ENCODE assay signal across 12 mouse cellular contexts in the genomic region with DNA sequence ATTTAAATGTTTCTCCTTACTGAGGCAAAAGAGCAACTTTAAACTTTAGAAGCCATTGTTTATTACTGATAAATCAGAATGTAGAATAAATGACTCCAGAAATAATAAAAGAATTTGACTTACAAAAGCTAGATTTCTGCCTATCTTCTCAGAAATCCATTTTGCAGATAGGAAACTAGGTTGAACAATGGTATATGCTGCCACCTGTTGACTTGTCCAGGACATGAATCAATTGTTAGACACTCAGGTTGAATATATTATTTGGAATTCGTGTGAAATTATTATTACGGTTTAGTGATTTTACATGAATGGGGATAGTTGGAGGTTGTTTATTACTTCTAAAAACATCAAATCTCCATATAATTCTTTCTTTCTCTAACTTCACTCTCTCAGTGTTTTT. TPM values are rescaled to one million over a fixed set of nuclear protein-coding genes. Genes with fewer than 3 reads are reported as not detected.
DNase-seq lines count a peak whose midpoint lies in the region; ATAC-seq and TF ChIP-seq lines count a peak whose summit lies in the region.
"Had no signal": no experiment of that assay in that cellular context is flagged by ENCODE, and none has a peak within 500 bp of the region (broad histone marks: within the 10 kb centered on the region; RNA-seq: fewer than 3 reads in every experiment).

No protein-coding gene starts in this region.

- peak; percentile 18 for DNase-seq in forebrain, postnatal 0 days
- no peak for DNase-seq in forebrain, embryonic 14.5 days (ENCODE audit: low spot score)
- DNase-seq in limb, embryonic 14.5 days (ENCODE audit: low spot score), result peak; percentile 21
- no peak for DNase-seq in limb, embryonic 10.5 days (ENCODE audit: low spot score)
- peak; percentile 4 for DNase-seq in lung, postnatal 14 days
- no peak for DNase-seq in right cerebral cortex, postnatal 36 days (ENCODE audit: low spot score in 2 of 2)
- DNase-seq in thymus, postnatal 0 days (ENCODE audit: low spot score), result no peak
- DNase-seq: cerebellum, adult 11-12 months; kidney, postnatal 4 days had no signal

- no peak overlapping the region for H3K4me3 ChIP-seq in forebrain, postnatal 0 days (ENCODE audit: low read depth, low read length)
- no peak overlapping the region for H3K4me3 ChIP-seq in forebrain, embryonic 14.5 days (ENCODE audit: low read depth, low read length)
- no peak overlapping the region for H3K4me3 ChIP-seq in limb, embryonic 14.5 days (replicated peaks; ENCODE audit: low read length)
- H3K4me3 ChIP-seq in limb, embryonic 10.5 days, result no peak overlapping the region
- H3K4me3 ChIP-seq: limb, embryonic 15.5 days; midbrain, embryonic 15.5 days had no signal

- no peaks in the 10 kb centered on the region for H3K9me3 ChIP-seq in forebrain, postnatal 0 days (ENCODE audit: low read length)
- no peaks in the 10 kb centered on the region for H3K9me3 ChIP-seq in forebrain, embryonic 14.5 days (replicated peaks; ENCODE audit: control insufficient read depth, low read length)
- H3K9me3 ChIP-seq in limb, embryonic 14.5 days (ENCODE audit: control insufficient read depth, low read length), result no peaks in the 10 kb centered on the region
- H3K9me3 ChIP-seq in limb, embryonic 10.5 days (replicated peaks), result no peaks in the 10 kb centered on the region
- H3K9me3 ChIP-seq: limb, embryonic 15.5 days; midbrain, embryonic 15.5 days had no signal

- H3K27ac ChIP-seq in forebrain, postnatal 0 days (ENCODE audit: low read depth, low read length), result no peak overlapping the region
- no peak overlapping the region for H3K27ac ChIP-seq in forebrain, embryonic 14.5 days (ENCODE audit: low read depth, low read length)
- no peak overlapping the region for H3K27ac ChIP-seq in limb, embryonic 14.5 days (replicated peaks; ENCODE audit: low read depth, low read length)
- H3K27ac ChIP-seq in limb, embryonic 10.5 days, result no peak overlapping the region
- H3K27ac ChIP-seq: limb, embryonic 15.5 days; midbrain, embryonic 15.5 days had no signal

- no peaks in the 10 kb centered on the region for H3K36me3 ChIP-seq in forebrain, postnatal 0 days (ENCODE audit: insufficient read depth)
- H3K36me3 ChIP-seq in forebrain, embryonic 14.5 days (ENCODE audit: control insufficient read depth, insufficient read depth, low read length), result no peaks in the 10 kb centered on the region
- no peaks in the 10 kb centered on the region for H3K36me3 ChIP-seq in limb, embryonic 14.5 days (ENCODE audit: control insufficient read depth, insufficient read depth, low read length)
- H3K36me3 ChIP-seq in limb, embryonic 10.5 days, result no peaks in the 10 kb centered on the region
- H3K36me3 ChIP-seq: limb, embryonic 15.5 days; midbrain, embryonic 15.5 days had no signal

- no peak overlapping the region for H3K9ac ChIP-seq in forebrain, postnatal 0 days
- H3K9ac ChIP-seq in forebrain, embryonic 14.5 days (ENCODE audit: low read length), result no peak overlapping the region
- no peak overlapping the region for H3K9ac ChIP-seq in limb, embryonic 14.5 days (ENCODE audit: low read depth, low read length, severe bottlenecking)
- H3K9ac ChIP-seq: limb, embryonic 15.5 days; midbrain, embryonic 15.5 days had no signal

- peak; percentile 35; the same call in 1 of the 2 replicates for TF ChIP-seq CTCF in forebrain, postnatal 0 days (IDR thresholded peaks at IDR 0.05; ENCODE audit: low read depth)

- ATAC-seq in forebrain, postnatal 0 days, result no peak
- ATAC-seq in forebrain, embryonic 14.5 days, result no peak
- ATAC-seq in limb, embryonic 14.5 days (ENCODE audit: low FRiP score, low read depth), result no peak
- ATAC-seq in CD4-positive, CD25-positive, alpha-beta regulatory T cell, adult 4 months, result peak; percentile 47
- ATAC-seq: midbrain, embryonic 15.5 days had no signal

- no peaks in the 10 kb centered on the region for H3K27me3 ChIP-seq in forebrain, postnatal 0 days (ENCODE audit: insufficient read depth, low read length)
- H3K27me3 ChIP-seq in forebrain, embryonic 14.5 days (replicated peaks; ENCODE audit: control insufficient read depth, insufficient read depth, low read length), result no peaks in the 10 kb centered on the region
- H3K27me3 ChIP-seq in limb, embryonic 14.5 days (ENCODE audit: control insufficient read depth, insufficient read depth, low read length), result no peaks in the 10 kb centered on the region
- peaks cover 32% of the 10 kb centered on the region; the same call in 1 of the 2 replicates for H3K27me3 ChIP-seq in limb, embryonic 10.5 days (ENCODE audit: low read depth, poor library complexity, severe bottlenecking)
- H3K27me3 ChIP-seq: limb, embryonic 15.5 days had no signal

- no peak for TF ChIP-seq POLR2A in limb, embryonic 14.5 days (IDR thresholded peaks at IDR 0.05; ENCODE audit: borderline replicate concordance, extremely low read depth, insufficient read depth, insufficient read length)

- no peak overlapping the region for H3K4me2 ChIP-seq in forebrain, postnatal 0 days (ENCODE audit: low read depth)
- no peak overlapping the region for H3K4me2 ChIP-seq in forebrain, embryonic 14.5 days (ENCODE audit: low read length)
- no peak overlapping the region for H3K4me2 ChIP-seq in limb, embryonic 14.5 days (replicated peaks; ENCODE audit: low read depth, low read length, severe bottlenecking)
- H3K4me2 ChIP-seq: limb, embryonic 15.5 days; midbrain, embryonic 15.5 days had no signal

- 71% methylated on average over 2 of the region's 2 CpGs for WGBS in forebrain, postnatal 0 days
- 81% methylated on average over 2 of the region's 2 CpGs for WGBS in forebrain, embryonic 14.5 days
- 70% methylated on average over 2 of the region's 2 CpGs for whole genome bisulfite sequencing in limb, embryonic 14.5 days
- WGBS in limb, embryonic 10.5 days, result 86% methylated on average over 2 of the region's 2 CpGs

- H3K4me1 ChIP-seq in forebrain, postnatal 0 days (ENCODE audit: insufficient read depth), result no peaks in the 10 kb centered on the region
- H3K4me1 ChIP-seq in forebrain, embryonic 14.5 days (ENCODE audit: control insufficient read depth, insufficient read depth, low read length), result no peaks in the 10 kb centered on the region
- no peaks in the 10 kb centered on the region for H3K4me1 ChIP-seq in limb, embryonic 14.5 days (ENCODE audit: control insufficient read depth, insufficient read depth, low read length)
- no peaks in the 10 kb centered on the region for H3K4me1 ChIP-seq in limb, embryonic 10.5 days
- H3K4me1 ChIP-seq: limb, embryonic 15.5 days; midbrain, embryonic 15.5 days had no signal

RNA-seq across cellular contexts. Expression of a gene that starts 19.0 kb away (rescaled TPM):
- 1.1 and 1.5 TPM in 2 replicates for total RNA-seq in forebrain, postnatal 0 days (2014; rRNA removed)
- 0.20 and 0.30 TPM in 2 replicates for polyA plus RNA-seq in forebrain, postnatal 0 days (2015; fragmentation: Nextera tagmentation; extraction: Ambion mirVana)
- polyA plus RNA-seq in forebrain, embryonic 14.5 days (2014; fragmentation: Nextera tagmentation; extraction: Ambion mirVana), result 0.36 and 0.53 TPM in 2 replicates
- polyA plus RNA-seq in limb, embryonic 14.5 days (2012; rRNA removed), result 8.3 and 10.0 TPM in 2 replicates
- polyA plus RNA-seq in limb, embryonic 14.5 days (2014; fragmentation: Nextera tagmentation; extraction: Ambion mirVana), result 2.5 and 2.6 TPM in 2 replicates
- polyA plus RNA-seq in limb, embryonic 10.5 days (2016; fragmentation: Nextera tagmentation; extraction: Ambion mirVana), result 0.80 and 1.2 TPM in 2 replicates
- polyA plus RNA-seq in CD4-positive, CD25-positive, alpha-beta regulatory T cell, adult 4 months (2017; shearing (Covaris generic)), result 1 to 10 TPM; 5.6 to 7.8 TPM
- polyA plus RNA-seq in thymus, postnatal 0 days (2015; fragmentation: Nextera tagmentation; extraction: Ambion mirVana), result 1.4 and 1.5 TPM in 2 replicates

RNA-seq across cellular contexts. Expression of a gene that starts 48.5 kb away (rescaled TPM):
- not detected in 2 replicates for total RNA-seq in forebrain, postnatal 0 days (2014; rRNA removed)
- not detected in 2 replicates for polyA plus RNA-seq in forebrain, postnatal 0 days (2015; fragmentation: Nextera tagmentation; extraction: Ambion mirVana)
- polyA plus RNA-seq in forebrain, embryonic 14.5 days (2014; fragmentation: Nextera tagmentation; extraction: Ambion mirVana), result not detected in 2 replicates
- polyA plus RNA-seq in limb, embryonic 14.5 days (2012; rRNA removed), result not detected in 2 replicates
- polyA plus RNA-seq in limb, embryonic 14.5 days (2014; fragmentation: Nextera tagmentation; extraction: Ambion mirVana), result 0.25 TPM in 1 of 2 replicates, not detected in the other
- 0.19 and 0.25 TPM in 2 replicates for polyA plus RNA-seq in limb, embryonic 10.5 days (2016; fragmentation: Nextera tagmentation; extraction: Ambion mirVana)
- 1 to 10 TPM in 1 of 2 experiments, not detected in 1; 3.7 TPM for polyA plus RNA-seq in CD4-positive, CD25-positive, alpha-beta regulatory T cell, adult 4 months (2017; shearing (Covaris generic))
- polyA plus RNA-seq in thymus, postnatal 0 days (2015; fragmentation: Nextera tagmentation; extraction: Ambion mirVana), result 0.22 and 0.26 TPM in 2 replicates
- polyA plus RNA-seq: limb, embryonic 15.5 days; midbrain, embryonic 15.5 days had no signal

Comparison
In these comparisons a context has a peak if more than half of its experiments do, and no peak if none do; other contexts are left out.
1. DNase-seq: peak in forebrain, postnatal 0 days (single experiment), limb, embryonic 14.5 days (single experiment) and lung, postnatal 14 days (single experiment); none in forebrain, embryonic 14.5 days (single experiment), limb, embryonic 10.5 days (single experiment), right cerebral cortex, postnatal 36 days (0 of 2) and thymus, postnatal 0 days (single experiment).